ENCODE assay signal across 13 mouse cellular contexts in genomic region chr9:25570436-25570835, GRCm38 (mm10).
DNase-seq lines count a peak whose midpoint lies in the region; ATAC-seq lines count a peak whose summit lies in the region.
"Had no signal": no experiment of that assay in that cellular context is flagged by ENCODE, and none has a peak within 500 bp of the region (broad histone marks: within the 10 kb centered on the region; RNA-seq: fewer than 3 reads in every experiment).

No protein-coding gene starts in this region.

- H3K4me3 ChIP-seq in liver, embryonic 15.5 days (replicated peaks), result no peak overlapping the region
- H3K4me3 ChIP-seq in stomach, embryonic 16.5 days (replicated peaks; ENCODE audit: low read length), result no peak overlapping the region
- H3K4me3 ChIP-seq: midbrain, embryonic 15.5 days had no signal

- DNase-seq in heart, adult 11 months, result peak; percentile 92
- DNase-seq in heart, postnatal 36 days, result no peak
- peak; percentile 39 to 54 for DNase-seq in right cerebral cortex, postnatal 10 days (ENCODE audit: low spot score in 2 of 2)
- DNase-seq in right cerebral cortex, postnatal 14 days, result no peak
- no peak for DNase-seq in cerebellum, postnatal 36 days
- DNase-seq in spleen, postnatal 10 days (ENCODE audit: low spot score in 2 of 2), result no peak
- DNase-seq: cerebellum, postnatal 25 days; heart, postnatal 10 days; thymus, postnatal 4 days had no signal

- H3K4me2 ChIP-seq in liver, embryonic 15.5 days, result no peak overlapping the region
- H3K4me2 ChIP-seq in stomach, embryonic 16.5 days (ENCODE audit: low read depth, low read length), result no peak overlapping the region
- H3K4me2 ChIP-seq: midbrain, embryonic 15.5 days had no signal

- no peak overlapping the region for H3K9ac ChIP-seq in liver, embryonic 15.5 days
- H3K9ac ChIP-seq in stomach, embryonic 16.5 days (ENCODE audit: low read length), result no peak overlapping the region
- H3K9ac ChIP-seq: midbrain, embryonic 15.5 days had no signal

- intact Hi-C loops in heart, postnatal 36 days (cut with DNase I), result no loop called here

- WGBS in liver, embryonic 15.5 days (ENCODE audit: insufficient replicate concordance), result 57% methylated on average over 9 of the region's 9 CpGs
- WGBS in stomach, embryonic 16.5 days, result 68% methylated on average over 9 of the region's 9 CpGs

- peaks cover 14% of the 10 kb centered on the region for H3K4me1 ChIP-seq in liver, embryonic 15.5 days (replicated peaks)
- peaks cover 14% of the 10 kb centered on the region; the same call in 1 of the 2 replicates for H3K4me1 ChIP-seq in stomach, embryonic 16.5 days (ENCODE audit: control insufficient read depth, insufficient read depth, low read length)

- H3K9me3 ChIP-seq in liver, embryonic 15.5 days (replicated peaks), result no peaks in the 10 kb centered on the region
- H3K9me3 ChIP-seq in stomach, embryonic 16.5 days (replicated peaks; ENCODE audit: control insufficient read depth, low read length), result no peaks in the 10 kb centered on the region
- H3K9me3 ChIP-seq: midbrain, embryonic 15.5 days had no signal

- peak; percentile 68 for ATAC-seq in liver, embryonic 15.5 days (ENCODE audit: insufficient read depth)
- no peak for ATAC-seq in stomach, embryonic 16.5 days (ENCODE audit: insufficient read depth, low FRiP score)

- H3K27ac ChIP-seq in liver, embryonic 15.5 days (replicated peaks), result peak overlapping the region; percentile 61
- peak overlapping the region; percentile 78 for H3K27ac ChIP-seq in stomach, embryonic 16.5 days (ENCODE audit: low read length)
- H3K27ac ChIP-seq: midbrain, embryonic 15.5 days had no signal

- no peaks in the 10 kb centered on the region for H3K27me3 ChIP-seq in liver, embryonic 15.5 days
- no peaks in the 10 kb centered on the region for H3K27me3 ChIP-seq in stomach, embryonic 16.5 days (ENCODE audit: control insufficient read depth, insufficient read depth, low read length)
- H3K27me3 ChIP-seq: CH12.LX; midbrain, embryonic 15.5 days had no signal

- no peaks in the 10 kb centered on the region for H3K36me3 ChIP-seq in liver, embryonic 15.5 days (replicated peaks)
- no peaks in the 10 kb centered on the region for H3K36me3 ChIP-seq in stomach, embryonic 16.5 days (ENCODE audit: control insufficient read depth, insufficient read depth, low read length)
- H3K36me3 ChIP-seq: midbrain, embryonic 15.5 days had no signal

Comparison
In these comparisons a context has a peak if more than half of its experiments do, and no peak if none do; other contexts are left out.
1. DNase-seq: peak in heart, adult 11 months (single experiment) and right cerebral cortex, postnatal 10 days (2 of 2); none in heart, postnatal 36 days (0 of 2), right cerebral cortex, postnatal 14 days (single experiment), cerebellum, postnatal 36 days (0 of 2) and spleen, postnatal 10 days (0 of 2).